Mouse (Mus musculus) forebrain, postnatal 0 days (tissue): Measurements from ENCODE around the gene Ass1. TPM values are rescaled to one million over a fixed set of nuclear protein-coding genes. Genes with fewer than 3 reads are reported as not detected.
"Not testable (repeated sequence)": the region's sequence is repeated elsewhere in the genome, so short reads cannot be mapped to it uniquely, and the experiment has no call there.

ENCODE experiments used
- ATAC-seq: fragments of 200-750 bp; cut with Nextera tagmentation; 2 replicates; pipeline ENCODE4 v1.8.0; 2017; ENCODE audit warnings: mild to moderate bottlenecking, moderate library complexity
- DNase-seq: peaks from one replicate; pipeline ENCODE4 v3.0.0-alpha.2; 2015
- H3K27ac ChIP-seq: fragments of 300-500 bp; sonication (generic); 2 replicates; pipeline ENCODE4 v1.5.1; 2014; ENCODE audit warnings: low read depth, mild to moderate bottlenecking, antibody characterized with exemption, low read length, moderate library complexity, mixed read lengths
- H3K27me3 ChIP-seq: fragments of 300-500 bp; sonication (generic); 2 replicates; pipeline ENCODE4 v1.6.1; 2014; ENCODE audit warnings: mild to moderate bottlenecking, low read length, mixed read lengths; ENCODE audit not compliant: insufficient read depth
- H3K36me3 ChIP-seq: fragments of 300-500 bp; sonication (generic); 2 replicates; pipeline ENCODE4 v1.6.1; 2014; ENCODE audit warnings: mild to moderate bottlenecking, moderate library complexity; ENCODE audit not compliant: insufficient read depth
- H3K4me1 ChIP-seq: fragments of 300-500 bp; sonication (generic); 2 replicates; pipeline ENCODE4 v1.6.1; 2014; ENCODE audit warnings: antibody characterized with exemption; ENCODE audit not compliant: insufficient read depth
- H3K4me2 ChIP-seq: fragments of 300-500 bp; sonication (generic); 2 replicates; pipeline ENCODE4 v1.6.1; 2014; ENCODE audit warnings: low read depth, mild to moderate bottlenecking, moderate library complexity
- H3K4me3 ChIP-seq: fragments of 300-500 bp; sonication (generic); 2 replicates; pipeline ENCODE4 v1.5.1; 2014; ENCODE audit warnings: low read depth, low read length, mixed read lengths
- H3K9ac ChIP-seq: fragments of 300-500 bp; sonication (generic); 2 replicates; pipeline ENCODE4 v1.6.1; 2014; ENCODE audit warnings: mild to moderate bottlenecking
- H3K9me3 ChIP-seq: fragments of 300-500 bp; sonication (generic); 2 replicates; pipeline ENCODE4 v1.6.1; 2016; ENCODE audit warnings: low read length
- CTCF ChIP-seq: sonication (generic); IDR thresholded peaks from 2 replicates; pipeline ENCODE4 v1.5.1; 2016; ENCODE audit warnings: antibody characterized with exemption, control low read depth, low read depth
- WGBS: fragments of 180-500 bp; shearing (Covaris S2); extraction: QIAGEN DNeasy Blood & Tissue Kit; methylation state at CpG from one replicate; pipeline ENCODE4 v1.1.7; 2014; 5-methylcytosine and 5-hydroxymethylcytosine counted together
- polyA plus RNA-seq: library from polyadenylated mRNA; unstranded; fragments of >200 nt; fragmentation: Nextera tagmentation; extraction: Ambion mirVana; gene quantifications from 2 replicates; pipeline ENCODE4 v1.2.1, GENCODE M21; 2015
- total RNA-seq: library from RNA; depleted of rRNA; stranded (reverse); fragments of >200 nt; gene quantifications from 2 replicates; pipeline ENCODE4 v1.2.3, GENCODE M21; 2014; rRNA removed

Gene Ass1
- total and polyA plus RNA-seq, 2 experiments from 2014 or later: 16.2 to 17.9 TPM

- H3K4me2 ChIP-seq: no peak overlapping the region
- DNase-seq: peak; percentile 24
- WGBS: 28% methylated on average over 5 of the region's 5 CpGs
Measured at GRCm38 (mm10) chr2:31537054-31537453, 67.0 kb downstream of the Ass1 start.

GRCm38 (mm10) chr2:31538745-31539144, 68.7 kb downstream of the Ass1 start:
- WGBS: 73% methylated on average over 5 of the region's 5 CpGs
- Histone ChIP-seq H3K9me3 (no peaks in the 10 kb centered on the region), H3K9ac (no peak overlapping the region), H3K4me3 (no peak overlapping the region), H3K27me3 (no peaks in the 10 kb centered on the region), H3K4me1 (no peaks in the 10 kb centered on the region), H3K36me3 (no peaks in the 10 kb centered on the region), H3K4me2 (no peak overlapping the region), H3K27ac (no peak overlapping the region)
- ATAC-seq: no peak
- no peak for DNase-seq
- TF ChIP-seq CTCF: no peak

More at GRCm38 (mm10) chr2:31537054-31537453, 67.0 kb downstream of the Ass1 start:
- H3K9me3 ChIP-seq: no peaks in the 10 kb centered on the region
- no peaks in the 10 kb centered on the region for H3K36me3 ChIP-seq
- no peak for TF ChIP-seq CTCF
- H3K9ac ChIP-seq: no peak overlapping the region
- no peaks in the 10 kb centered on the region for H3K4me1 ChIP-seq
- ATAC-seq: peak; percentile 69
- no peaks in the 10 kb centered on the region for H3K27me3 ChIP-seq
- no peak overlapping the region for H3K27ac ChIP-seq
- H3K4me3 ChIP-seq: no peak overlapping the region

GRCm38 (mm10) chr2:31541581-31541980, 71.6 kb downstream of the Ass1 start:
- Histone ChIP-seq H3K27me3 (no peaks in the 10 kb centered on the region), H3K9ac (no peak overlapping the region), H3K4me2 (no peak overlapping the region), H3K4me3 (no peak overlapping the region), H3K4me1 (no peaks in the 10 kb centered on the region), H3K27ac (no peak overlapping the region), H3K36me3 (no peaks in the 10 kb centered on the region), H3K9me3 (no peaks in the 10 kb centered on the region)
- 87% methylated on average over 5 of the region's 5 CpGs for WGBS
- no peak for DNase-seq
- TF ChIP-seq CTCF: no peak
- no peak for ATAC-seq

- ATAC-seq (peak; percentile 27; the same call in 1 of the 2 replicates), DNase-seq (no peak)
- Histone ChIP-seq H3K4me2 (no peak overlapping the region), H3K36me3 (no peaks in the 10 kb centered on the region), H3K9ac (no peak overlapping the region), H3K27ac (no peak overlapping the region), H3K4me3 (no peak overlapping the region), H3K27me3 (no peaks in the 10 kb centered on the region), H3K9me3 (no peaks in the 10 kb centered on the region), H3K4me1 (no peaks in the 10 kb centered on the region)
- no peak for TF ChIP-seq CTCF
- WGBS: 32% methylated on average over 11 of the region's 11 CpGs
Measured at GRCm38 (mm10) chr2:31547726-31548125, 77.7 kb downstream of the Ass1 start.

- Histone ChIP-seq H3K9me3 (no peaks in the 10 kb centered on the region), H3K4me1 (no peaks in the 10 kb centered on the region), H3K36me3 (no peaks in the 10 kb centered on the region), H3K4me2 (no peak overlapping the region), H3K4me3 (no peak overlapping the region), H3K27ac (no peak overlapping the region), H3K27me3 (no peaks in the 10 kb centered on the region), H3K9ac (no peak overlapping the region)
- no peak for DNase-seq
- no peak for ATAC-seq
- WGBS: 73% methylated on average over 3 of the region's 3 CpGs
- TF ChIP-seq CTCF: no peak
Measured at GRCm38 (mm10) chr2:31550503-31550902, 80.5 kb downstream of the Ass1 start.

GRCm38 (mm10) chr2:31551351-31551750, 81.3 kb downstream of the Ass1 start:
- H3K9me3 ChIP-seq, H3K27me3 ChIP-seq, H3K4me2 ChIP-seq, DNase-seq, H3K9ac ChIP-seq, H3K36me3 ChIP-seq, ATAC-seq, H3K4me1 ChIP-seq, H3K4me3 ChIP-seq, H3K27ac ChIP-seq: not testable (repeated sequence)
- 92% methylated on average over 1 of the region's 3 CpGs for WGBS

- Histone ChIP-seq H3K4me3 (no peak overlapping the region), H3K36me3 (no peaks in the 10 kb centered on the region), H3K9me3 (no peaks in the 10 kb centered on the region), H3K27me3 (no peaks in the 10 kb centered on the region), H3K9ac (no peak overlapping the region), H3K27ac (no peak overlapping the region), H3K4me1 (no peaks in the 10 kb centered on the region), H3K4me2 (no peak overlapping the region)
- ATAC-seq (no peak), DNase-seq (no peak)
- WGBS: 89% methylated on average over 10 of the region's 10 CpGs
- TF ChIP-seq CTCF: no peak
Measured at GRCm38 (mm10) chr2:31551971-31552370, 82.0 kb downstream of the Ass1 start.

GRCm38 (mm10) chr2:31554619-31555018, 84.6 kb downstream of the Ass1 start:
- no peak overlapping the region for H3K9ac ChIP-seq
- no peak overlapping the region for H3K4me3 ChIP-seq
- WGBS: 85% methylated on average over 5 of the region's 5 CpGs
- ATAC-seq (no peak), DNase-seq (no peak)
- no peaks in the 10 kb centered on the region for H3K9me3 ChIP-seq
- H3K27me3 ChIP-seq: no peaks in the 10 kb centered on the region
- TF ChIP-seq CTCF: no peak
- no peaks in the 10 kb centered on the region for H3K36me3 ChIP-seq
- no peak overlapping the region for H3K27ac ChIP-seq
- no peak overlapping the region for H3K4me2 ChIP-seq
- H3K4me1 ChIP-seq: no peaks in the 10 kb centered on the region

Other genes with a start within 250 kb of the Ass1 start
- 139 and 164 TPM in 2 replicates for gene Ncs1, start 224.4 kb upstream of the Ass1 start, total RNA-seq
- 133 and 149 TPM in 2 replicates for gene Ncs1, start 224.4 kb upstream of the Ass1 start, polyA plus RNA-seq
- gene Hmcn2, start 155.8 kb upstream of the Ass1 start, total RNA-seq: 0.23 and 0.24 TPM in 2 replicates
- gene Hmcn2, start 155.8 kb upstream of the Ass1 start, polyA plus RNA-seq: 0.33 and 0.39 TPM in 2 replicates
- gene Fubp3, start 102.4 kb downstream of the Ass1 start, total RNA-seq: 29.9 and 31.5 TPM in 2 replicates
- gene Fubp3, start 102.4 kb downstream of the Ass1 start, polyA plus RNA-seq: 26.6 and 38.7 TPM in 2 replicates
- gene Prdm12, start 169.8 kb downstream of the Ass1 start, total RNA-seq: 0.62 and 2.5 TPM in 2 replicates
- 1.0 and 1.9 TPM in 2 replicates for gene Prdm12, start 169.8 kb downstream of the Ass1 start, polyA plus RNA-seq
- 33.4 and 41.9 TPM in 2 replicates for gene Exosc2, start 200.5 kb downstream of the Ass1 start, total RNA-seq
- 28.4 and 34.0 TPM in 2 replicates for gene Exosc2, start 200.5 kb downstream of the Ass1 start, polyA plus RNA-seq
- 48.1 and 54.0 TPM in 2 replicates for gene Abl1, start 218.2 kb downstream of the Ass1 start, total RNA-seq
- gene Abl1, start 218.2 kb downstream of the Ass1 start, polyA plus RNA-seq: 12.4 and 12.5 TPM in 2 replicates